Mouse (Mus musculus) right cerebral cortex, postnatal 4 days (tissue): Measurements from ENCODE around the gene Tnp1.

Source experiments
- DNase-seq: peaks from one replicate; pipeline ENCODE4 v3.0.0-alpha.2; 2022

The Tnp1 gene

GRCm38 (mm10) chr1:73015731-73016130 is at the start of gene Tnp1:
Tnp1 (minus strand) TSS chr1:73015909.
- DNase-seq, result no peak

GRCm38 (mm10) chr1:73064336-73064735 is 48.6 kb upstream of the Tnp1 start:
- DNase-seq, result no peak

- DNase-seq, result no peak
Measured at GRCm38 (mm10) chr1:73061491-73062233, 46.0 kb upstream of the Tnp1 start.

- no peak for DNase-seq
Measured at GRCm38 (mm10) chr1:73060271-73060670, 44.6 kb upstream of the Tnp1 start.

GRCm38 (mm10) chr1:73056266-73057001 is 40.7 kb upstream of the Tnp1 start:
- no peak for DNase-seq

GRCm38 (mm10) chr1:73055820-73056219 is 40.1 kb upstream of the Tnp1 start:
- DNase-seq, result no peak

- DNase-seq, result no peak
Measured at GRCm38 (mm10) chr1:73055206-73055605, 39.5 kb upstream of the Tnp1 start.

- DNase-seq, result no peak
Measured at GRCm38 (mm10) chr1:73053545-73054326, 38.0 kb upstream of the Tnp1 start.

GRCm38 (mm10) chr1:73046896-73047672 is 31.4 kb upstream of the Tnp1 start:
- DNase-seq, result no peak

- no peak for DNase-seq
Measured at GRCm38 (mm10) chr1:73045948-73046685, 30.4 kb upstream of the Tnp1 start.

GRCm38 (mm10) chr1:73043671-73044070 is 28.0 kb upstream of the Tnp1 start:
- DNase-seq, result no peak

- no peak for DNase-seq
Measured at GRCm38 (mm10) chr1:73040691-73041425, 25.1 kb upstream of the Tnp1 start.

GRCm38 (mm10) chr1:73038532-73038931 is 22.8 kb upstream of the Tnp1 start:
- no peak for DNase-seq

- no peak for DNase-seq
Measured at GRCm38 (mm10) chr1:73036536-73036935, 20.8 kb upstream of the Tnp1 start.

- DNase-seq, result no peak
Measured at GRCm38 (mm10) chr1:73035726-73036125, 20.0 kb upstream of the Tnp1 start.

- no peak for DNase-seq
Measured at GRCm38 (mm10) chr1:73032491-73032890, 16.8 kb upstream of the Tnp1 start.

GRCm38 (mm10) chr1:73028741-73029140 is 13.0 kb upstream of the Tnp1 start:
- no peak for DNase-seq

- no peak for DNase-seq
Measured at GRCm38 (mm10) chr1:73027381-73027780, 11.7 kb upstream of the Tnp1 start.

GRCm38 (mm10) chr1:73026786-73027299 is 11.1 kb upstream of the Tnp1 start:
- no peak for DNase-seq

GRCm38 (mm10) chr1:73026157-73026556 is 10.4 kb upstream of the Tnp1 start:
- DNase-seq, result no peak

GRCm38 (mm10) chr1:73006847-73007246 is 8.9 kb downstream of the Tnp1 start:
- no peak for DNase-seq
